9 mouse cellular contexts compared by ENCODE assay signal in genomic region chr6:128063501-128063900, GRCm38 (mm10).
DNase-seq lines count a peak whose midpoint lies in the region; ATAC-seq lines count a peak whose summit lies in the region.
"Had no signal": no experiment of that assay in that cellular context is flagged by ENCODE, and none has a peak within 500 bp of the region (broad histone marks: within the 10 kb centered on the region; RNA-seq: fewer than 3 reads in every experiment).

No protein-coding gene starts in this region.

- 0 out of 2 replicates have a peak, but pooled peaks have one; percentile 18 for ATAC-seq in liver, embryonic 13.5 days (ENCODE audit: low read depth)
- ATAC-seq: Patski had no signal

- no peak overlapping the region for H3K4me2 ChIP-seq in liver, embryonic 13.5 days

- peak; percentile 43 for DNase-seq in embryo, embryonic 10.5 days (ENCODE audit: low spot score)
- no peak for DNase-seq in embryo, embryonic 11 days
- peak; percentile 15 to 46 for DNase-seq in spleen, postnatal 10 days (ENCODE audit: low spot score in 2 of 2)
- DNase-seq in spleen, adult 12 weeks (ENCODE audit: low spot score): no peak
- peak; percentile 67 for DNase-seq in cerebellum, adult 8-10 months
- no peak for DNase-seq in liver, embryonic 13.5 days
- peak; percentile 38 to 39 for DNase-seq in urinary bladder, postnatal 36 days (ENCODE audit: low spot score in 2 of 2)
- no peak for DNase-seq in left cerebral cortex, adult 9 months (ENCODE audit: low spot score in 2 of 2)

- H3K9ac ChIP-seq in liver, embryonic 13.5 days: no peak overlapping the region

- H3K27me3 ChIP-seq in liver, embryonic 13.5 days: no peaks in the 10 kb centered on the region
- H3K27me3 ChIP-seq: Patski had no signal

- H3K36me3 ChIP-seq in liver, embryonic 13.5 days: no peaks in the 10 kb centered on the region

- no peaks in the 10 kb centered on the region for H3K9me3 ChIP-seq in liver, embryonic 13.5 days (replicated peaks)

- H3K4me3 ChIP-seq in liver, embryonic 13.5 days (replicated peaks): no peak overlapping the region

- no peak overlapping the region for H3K27ac ChIP-seq in liver, embryonic 13.5 days

- WGBS in liver, embryonic 13.5 days (ENCODE audit: insufficient replicate concordance): 67% methylated on average over 1 of the region's 1 CpGs

- peaks cover 17% of the 10 kb centered on the region for H3K4me1 ChIP-seq in liver, embryonic 13.5 days (replicated peaks)

Comparison
In these comparisons a context has a peak if more than half of its experiments do, and no peak if none do; other contexts are left out.
1. DNase-seq: peak in embryo, embryonic 10.5 days (single experiment), spleen, postnatal 10 days (2 of 2), cerebellum, adult 8-10 months (single experiment) and urinary bladder, postnatal 36 days (2 of 2); none in embryo, embryonic 11 days (single experiment), spleen, adult 12 weeks (single experiment), liver, embryonic 13.5 days (single experiment) and left cerebral cortex, adult 9 months (0 of 2).